Mouse (Mus musculus) intestine, postnatal 0 days (tissue): ENCODE measurements at regions not wholly inside any gene's neighbourhood (a gene's known extent, or its start where the extent isn't known, plus 50 kb on each side); places are given as distances from the start of the nearest gene placed in this dataset.

Experiments used
- ATAC-seq: fragments of 200-750 bp; cut with Nextera tagmentation; 2 replicates; pipeline ENCODE4 v1.8.0; 2017; ENCODE audit warnings: mild to moderate bottlenecking, moderate TSS enrichment, moderate library complexity
- H3K27ac ChIP-seq: fragments of 300-500 bp; sonication (generic); 2 replicates; pipeline ENCODE4 v1.5.1; 2014; ENCODE audit warnings: mild to moderate bottlenecking, low read depth, low read length, moderate library complexity
- H3K27me3 ChIP-seq: fragments of 300-500 bp; sonication (generic); replicated peaks from 2 replicates; pipeline ENCODE4 v1.6.1; 2014; ENCODE audit warnings: low read length, mixed read lengths; ENCODE audit not compliant: control insufficient read depth, insufficient read depth
- H3K36me3 ChIP-seq: fragments of 300-500 bp; sonication (generic); 2 replicates; pipeline ENCODE4 v1.6.1; 2014; ENCODE audit warnings: mild to moderate bottlenecking, moderate library complexity; ENCODE audit not compliant: control insufficient read depth, insufficient read depth
- H3K4me1 ChIP-seq: fragments of 300-500 bp; sonication (generic); replicated peaks from 2 replicates; pipeline ENCODE4 v1.6.1; 2014; ENCODE audit warnings: antibody characterized with exemption, low read length, mixed read lengths; ENCODE audit not compliant: control insufficient read depth, insufficient read depth
- H3K4me2 ChIP-seq: fragments of 300-500 bp; sonication (generic); replicated peaks from 2 replicates; pipeline ENCODE4 v1.6.1; 2014; ENCODE audit warnings: low read depth, mild to moderate bottlenecking, moderate library complexity
- H3K4me3 ChIP-seq: fragments of 300-500 bp; sonication (generic); 2 replicates; pipeline ENCODE4 v1.5.1; 2014; ENCODE audit warnings: low read depth, low read length
- H3K9ac ChIP-seq: fragments of 300-500 bp; sonication (generic); 2 replicates; pipeline ENCODE4 v1.6.1; 2014; ENCODE audit warnings: mild to moderate bottlenecking, low read depth, low read length
- H3K9me3 ChIP-seq: fragments of 300-500 bp; sonication (generic); 2 replicates; pipeline ENCODE4 v1.6.1; 2016; ENCODE audit warnings: mixed run types; ENCODE audit not compliant: control insufficient read depth
- CTCF ChIP-seq: sonication (generic); IDR thresholded peaks from 2 replicates; pipeline ENCODE4 v1.5.1; 2016; ENCODE audit warnings: low read depth, mild to moderate bottlenecking, control low read depth, antibody characterized with exemption, moderate library complexity
- WGBS: fragments of 180-500 bp; shearing (Covaris S2); extraction: QIAGEN DNeasy Blood & Tissue Kit; methylation state at CpG from one replicate; pipeline ENCODE4 v1.1.7; 2014; 5-methylcytosine and 5-hydroxymethylcytosine counted together

- WGBS: 38% methylated on average over 10 of the region's 10 CpGs
- Histone ChIP-seq H3K4me1 (no peaks in the 10 kb centered on the region), H3K27ac (no peak overlapping the region), H3K9ac (no peak overlapping the region), H3K4me2 (peak overlapping the region; percentile 28; the same call in 1 of the 2 replicates), H3K4me3 (no peak overlapping the region), H3K9me3 (no peaks in the 10 kb centered on the region), H3K27me3 (no peaks in the 10 kb centered on the region), H3K36me3 (no peaks in the 10 kb centered on the region)
- TF ChIP-seq CTCF: no peak
- no peak for ATAC-seq
Measured at GRCm38 (mm10) chr10:66953248-66953975, 142.5 kb upstream of the Jmjd1c start.

DNA sequence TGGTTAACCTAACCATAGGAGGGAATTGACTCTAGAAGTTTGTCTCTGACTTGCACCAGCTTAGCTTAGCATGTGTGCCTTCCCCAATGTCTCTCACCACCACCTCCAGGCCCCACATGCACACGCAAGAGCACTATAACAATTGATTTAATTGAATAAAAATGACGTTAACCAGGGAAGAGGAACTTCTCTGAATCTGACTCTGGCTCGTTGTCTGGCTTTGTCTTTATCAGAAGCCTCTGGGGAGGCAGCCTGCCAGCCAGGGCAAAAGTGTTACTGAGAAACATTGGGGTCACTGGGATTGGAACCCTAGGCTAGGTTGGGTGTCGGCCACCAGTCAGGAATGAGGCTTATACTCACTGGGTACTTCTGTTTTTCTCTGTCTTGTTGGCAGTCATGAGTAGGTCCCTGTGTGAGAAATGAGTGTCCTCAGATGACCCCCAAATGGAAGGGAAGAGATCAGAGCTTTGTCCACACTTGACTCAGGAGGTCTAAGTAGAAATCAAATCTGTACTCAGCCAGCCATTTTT is 141.9 kb upstream of the Jmjd1c start:
- no peaks in the 10 kb centered on the region for H3K4me1 ChIP-seq
- H3K4me3 ChIP-seq: no peak overlapping the region
- no peaks in the 10 kb centered on the region for H3K9me3 ChIP-seq
- TF ChIP-seq CTCF: no peak
- H3K27ac ChIP-seq: no peak overlapping the region
- ATAC-seq: no peak
- no peak overlapping the region for H3K9ac ChIP-seq
- H3K27me3 ChIP-seq: no peaks in the 10 kb centered on the region
- WGBS: 70% methylated on average over 4 of the region's 4 CpGs
- no peaks in the 10 kb centered on the region for H3K36me3 ChIP-seq
- no peak overlapping the region for H3K4me2 ChIP-seq

DNA sequence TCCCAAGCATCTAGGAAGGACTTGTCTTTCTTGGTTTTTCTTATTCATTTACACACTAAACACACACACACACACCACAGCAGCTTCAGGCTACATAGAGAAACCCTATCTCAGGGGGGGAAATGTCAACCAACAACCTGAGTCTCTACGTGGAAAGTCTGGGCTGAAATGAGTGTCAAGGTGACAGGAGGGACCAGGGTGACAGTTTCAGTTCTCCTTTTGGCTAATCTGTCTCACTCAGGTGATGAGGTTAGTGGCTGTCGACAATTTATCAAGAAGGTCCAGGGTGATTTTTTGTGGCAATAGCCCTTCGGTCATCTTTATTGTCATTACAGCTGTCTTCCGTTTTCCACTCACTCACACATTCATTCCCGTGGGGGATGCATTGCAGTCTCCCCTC is 140.5 kb upstream of the Jmjd1c start:
- Histone ChIP-seq H3K4me3 (no peak overlapping the region), H3K27me3 (no peaks in the 10 kb centered on the region), H3K9me3 (no peaks in the 10 kb centered on the region), H3K36me3 (no peaks in the 10 kb centered on the region), H3K4me2 (no peak overlapping the region), H3K9ac (no peak overlapping the region), H3K4me1 (no peaks in the 10 kb centered on the region), H3K27ac (no peak overlapping the region)
- WGBS: 66% methylated on average over 5 of the region's 5 CpGs
- ATAC-seq: no peak
- TF ChIP-seq CTCF: no peak

DNA sequence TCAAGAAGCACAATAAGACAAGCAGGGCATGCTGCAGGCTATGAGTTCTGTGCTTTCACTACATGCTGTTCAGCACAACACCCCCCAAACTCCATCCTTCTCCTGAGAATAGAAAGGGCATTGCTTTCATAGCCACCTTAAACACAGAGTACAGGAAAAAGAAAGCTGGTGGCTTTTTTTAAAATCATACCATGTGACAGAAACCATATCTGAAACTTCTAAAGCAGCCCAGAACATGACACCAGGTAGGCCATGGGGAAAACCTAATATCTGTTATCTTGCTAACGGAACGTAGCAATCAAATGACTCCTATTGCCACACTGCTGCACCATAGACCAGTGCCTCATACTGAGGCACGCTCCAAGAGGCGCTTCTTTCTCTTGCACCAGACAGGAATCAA is 139.3 kb upstream of the Jmjd1c start:
- H3K27me3 ChIP-seq: no peaks in the 10 kb centered on the region
- H3K27ac ChIP-seq: no peak overlapping the region
- H3K36me3 ChIP-seq: no peaks in the 10 kb centered on the region
- TF ChIP-seq CTCF: no peak
- no peak for ATAC-seq
- H3K4me2 ChIP-seq: no peak overlapping the region
- no peaks in the 10 kb centered on the region for H3K9me3 ChIP-seq
- 62% methylated on average over 4 of the region's 4 CpGs for WGBS
- no peaks in the 10 kb centered on the region for H3K4me1 ChIP-seq
- H3K4me3 ChIP-seq: no peak overlapping the region
- H3K9ac ChIP-seq: no peak overlapping the region

GRCm38 (mm10) chr10:66957373-66957772 is 138.6 kb upstream of the Jmjd1c start:
- no peaks in the 10 kb centered on the region for H3K36me3 ChIP-seq
- no peak for TF ChIP-seq CTCF
- no peak overlapping the region for H3K4me2 ChIP-seq
- ATAC-seq: no peak
- H3K9me3 ChIP-seq: no peaks in the 10 kb centered on the region
- H3K27ac ChIP-seq: no peak overlapping the region
- WGBS: 94% methylated on average over 4 of the region's 4 CpGs
- H3K4me3 ChIP-seq: no peak overlapping the region
- H3K27me3 ChIP-seq: no peaks in the 10 kb centered on the region
- H3K4me1 ChIP-seq: no peaks in the 10 kb centered on the region
- H3K9ac ChIP-seq: no peak overlapping the region
